Mouse (Mus musculus): Measurements from ENCODE around the gene Hyal2.
A peak's percentile ranks its signal among the peaks of the same experiment; 100 is the strongest.
"Not testable (repeated sequence)": the region's sequence is repeated elsewhere in the genome, so short reads cannot be mapped to it uniquely, and the experiment has no call there.

Hyal2 gene

DNA sequence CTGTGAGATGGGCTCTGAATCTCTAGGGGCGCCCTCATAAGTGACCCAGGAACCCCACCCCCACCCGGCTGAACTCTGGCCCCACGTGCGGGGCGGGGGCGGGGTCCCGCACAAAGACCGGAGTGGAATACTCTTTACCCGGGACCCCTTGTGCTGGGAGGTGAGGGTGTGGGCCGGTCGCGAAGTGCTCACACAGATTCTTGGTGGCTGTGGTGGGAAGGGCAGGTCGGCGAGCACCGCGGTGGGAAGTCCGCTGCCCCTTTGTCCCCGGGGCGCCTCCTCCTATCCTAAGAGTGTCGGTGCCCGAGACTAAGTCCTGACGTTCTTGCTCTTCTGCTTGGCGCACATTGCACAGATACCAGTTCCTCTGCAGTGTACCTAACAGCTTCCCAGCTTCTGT lies 1.5 kb downstream of the Hyal2 start:
- DNase-seq (ENCODE audit: low spot score in 2 of 2) = no peak

DNA sequence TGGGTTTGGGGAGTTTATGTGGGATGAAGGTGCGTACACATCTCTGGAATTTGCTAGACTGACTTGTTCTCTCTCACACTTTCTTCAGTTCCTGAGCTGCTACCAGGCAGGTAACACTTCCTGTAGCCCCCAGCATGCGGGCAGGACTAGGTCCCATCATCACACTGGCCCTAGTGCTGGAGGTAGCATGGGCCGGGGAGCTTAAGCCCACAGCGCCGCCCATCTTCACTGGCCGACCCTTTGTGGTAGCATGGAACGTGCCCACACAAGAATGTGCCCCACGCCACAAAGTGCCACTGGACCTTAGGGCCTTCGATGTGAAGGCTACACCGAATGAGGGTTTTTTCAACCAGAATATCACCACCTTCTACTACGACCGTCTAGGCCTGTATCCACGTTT lies 2.3 kb downstream of the Hyal2 start:
- DNase-seq (ENCODE audit: low spot score in 2 of 2) = no peak

DNA sequence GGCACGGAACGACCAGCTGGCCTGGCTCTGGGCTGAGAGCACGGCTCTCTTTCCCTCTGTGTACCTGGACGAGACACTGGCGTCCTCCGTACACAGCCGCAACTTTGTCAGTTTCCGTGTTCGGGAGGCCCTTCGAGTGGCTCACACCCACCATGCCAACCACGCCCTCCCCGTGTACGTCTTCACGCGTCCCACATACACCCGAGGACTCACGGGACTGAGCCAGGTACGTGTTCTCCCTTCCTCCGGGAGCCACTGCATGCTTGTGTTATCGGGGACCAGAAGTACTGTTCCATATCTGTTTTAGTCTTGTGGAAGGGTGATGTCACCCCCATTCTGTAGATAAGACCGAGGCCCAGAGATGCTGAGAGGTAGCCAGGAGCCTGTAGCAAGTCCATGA lies 3.1 kb downstream of the Hyal2 start:
- DNase-seq (ENCODE audit: low spot score in 2 of 2) = no peak

DNA sequence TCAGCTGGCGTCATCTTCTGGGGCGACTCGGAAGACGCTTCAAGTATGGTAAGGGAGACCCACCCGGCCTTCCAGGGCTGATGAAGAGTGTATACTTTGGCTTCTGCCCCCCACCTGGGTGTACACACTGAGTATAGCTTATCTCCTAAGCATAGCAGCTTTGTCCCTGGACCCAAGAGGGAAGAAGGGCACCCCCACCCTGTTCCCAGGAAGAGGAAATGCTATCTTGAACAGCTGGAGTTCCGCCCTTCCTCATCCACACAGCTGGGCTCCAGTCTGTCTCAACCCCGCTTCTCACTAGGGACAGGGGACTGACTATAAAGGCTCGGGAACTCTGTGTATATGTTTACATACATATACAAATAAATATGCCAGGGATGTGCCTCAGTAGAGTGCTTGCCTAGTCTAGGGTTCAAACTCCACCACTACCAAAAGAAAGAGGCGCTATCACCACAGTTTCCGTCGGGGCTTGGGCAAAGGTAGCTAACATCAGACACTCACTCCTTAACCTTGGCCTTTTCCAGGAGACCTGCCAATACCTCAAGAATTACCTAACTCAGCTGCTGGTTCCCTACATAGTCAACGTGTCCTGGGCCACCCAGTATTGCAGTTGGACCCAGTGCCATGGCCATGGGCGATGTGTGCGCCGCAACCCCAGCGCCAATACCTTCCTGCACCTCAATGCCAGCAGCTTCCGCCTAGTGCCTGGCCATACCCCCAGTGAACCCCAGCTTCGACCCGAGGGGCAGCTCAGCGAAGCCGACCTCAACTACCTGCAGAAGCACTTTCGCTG lies 4.0 kb downstream of the Hyal2 start:
- DNase-seq (ENCODE audit: low spot score in 2 of 2) = no peak

DNA sequence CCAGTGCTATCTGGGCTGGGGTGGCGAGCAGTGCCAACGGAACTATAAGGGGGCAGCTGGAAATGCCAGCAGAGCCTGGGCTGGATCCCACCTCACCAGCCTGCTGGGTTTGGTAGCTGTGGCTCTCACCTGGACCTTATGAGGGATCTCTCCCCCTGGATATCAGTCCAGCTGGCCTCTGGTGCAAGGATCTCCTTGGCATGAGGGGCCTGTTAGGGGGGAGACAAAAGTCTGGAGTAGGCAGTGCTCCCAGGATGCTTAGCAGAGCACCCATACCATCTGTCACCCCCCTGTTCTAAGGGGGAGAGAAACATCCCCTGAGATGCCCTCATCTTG lies 4.5 kb downstream of the Hyal2 start:
- DNase-seq (ENCODE audit: low spot score in 2 of 2) = no peak

DNA sequence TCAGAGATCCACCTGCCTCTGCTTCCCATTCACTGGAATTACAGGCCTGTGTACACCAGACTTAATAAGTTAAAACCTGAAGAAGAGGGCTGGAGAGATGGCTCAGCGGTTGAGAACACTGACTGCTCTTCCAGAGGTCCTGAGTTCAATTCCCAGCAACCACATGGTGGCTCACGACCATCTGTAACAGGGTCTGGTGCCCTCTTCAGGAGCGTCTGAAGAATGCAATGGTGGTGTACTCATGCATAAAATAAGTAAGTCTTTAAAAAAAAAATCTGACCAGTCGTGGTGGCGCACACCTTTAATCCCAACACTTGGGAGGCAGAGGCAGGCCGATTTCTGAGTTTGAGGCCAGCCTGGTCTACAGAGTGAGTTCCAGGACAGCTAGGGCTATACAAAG lies 6.0 kb downstream of the Hyal2 start:
- DNase-seq (ENCODE audit: low spot score in 2 of 2) = not testable (repeated sequence)

DNA sequence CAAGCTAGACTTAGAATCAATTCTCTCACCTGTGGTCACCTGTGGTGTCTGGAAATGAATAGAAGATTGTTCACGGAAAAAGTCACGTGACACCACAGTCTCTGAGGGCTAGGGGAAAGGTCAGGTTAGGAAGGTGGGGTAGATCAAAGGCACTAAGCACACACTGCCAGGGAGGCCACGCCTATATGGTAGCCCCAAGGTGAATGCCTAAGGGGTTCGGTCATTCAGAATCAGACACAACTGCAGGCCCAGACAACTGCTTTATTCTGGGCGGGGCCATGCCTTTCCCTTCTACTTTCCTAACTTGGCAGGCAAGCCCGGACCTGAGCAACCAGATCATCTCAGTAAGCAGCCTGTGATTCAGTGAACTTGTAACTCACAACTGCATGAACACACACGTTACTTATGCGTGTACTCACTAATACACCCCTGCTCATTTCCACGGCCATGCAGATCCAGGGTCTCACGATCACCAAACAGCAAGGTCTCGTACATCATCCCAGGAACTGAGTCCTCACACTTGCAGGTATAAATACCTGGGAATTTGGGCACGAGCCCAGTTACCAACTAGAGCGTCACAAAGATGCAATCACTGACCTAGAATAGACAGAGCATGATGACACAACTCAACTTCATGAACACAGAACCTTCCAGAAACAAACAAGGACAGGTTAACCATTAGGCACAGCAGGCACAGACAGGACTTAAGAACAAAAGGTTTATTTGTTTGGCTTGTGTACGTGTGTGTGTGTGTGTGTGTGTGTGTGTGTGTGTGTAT lies 8.0 kb downstream of the Hyal2 start:
- DNase-seq (ENCODE audit: low spot score in 2 of 2) = no peak

DNA sequence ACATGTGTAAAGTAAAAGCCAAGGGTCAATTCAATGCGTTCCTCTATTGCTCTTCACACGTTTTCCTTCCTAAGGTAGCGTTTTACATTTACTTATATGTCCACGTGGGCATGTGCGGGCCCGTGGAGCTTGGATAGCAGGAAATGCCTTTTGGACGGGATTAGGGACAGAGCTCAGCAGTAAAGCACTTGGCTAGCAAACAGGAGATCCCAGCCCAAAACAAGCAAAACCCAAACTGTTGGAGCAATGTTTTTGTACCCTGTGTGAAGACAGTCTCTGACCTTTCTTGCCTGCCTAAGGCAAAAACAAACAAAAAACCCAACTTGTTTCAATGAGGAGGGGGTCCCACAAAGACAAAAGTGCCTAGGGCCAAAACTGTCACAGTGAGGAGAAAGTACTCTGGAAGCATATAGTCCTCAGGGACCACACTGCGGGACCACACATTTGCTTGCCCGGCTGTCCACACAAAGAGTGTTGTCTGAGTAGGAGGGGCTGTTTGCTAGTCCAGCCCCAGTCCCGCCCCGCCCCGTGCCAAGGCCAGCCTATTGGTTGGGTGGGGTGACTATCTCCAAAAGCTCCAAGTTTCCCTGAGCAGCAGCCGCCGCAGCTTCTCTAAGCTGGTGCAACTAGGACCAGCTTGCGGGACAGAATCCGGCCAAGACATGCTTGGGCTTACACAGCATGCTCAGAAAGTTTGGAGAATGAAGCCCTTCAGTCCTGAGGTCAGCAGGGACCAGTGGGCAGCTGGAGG lies 8.8 kb downstream of the Hyal2 start, which contains the start of gene Hyal1:
Gene Hyal1 (plus strand): TSS at position 571 of the 751 bp plus-strand sequence.
- no peak for DNase-seq (ENCODE audit: low spot score in 2 of 2)

DNA sequence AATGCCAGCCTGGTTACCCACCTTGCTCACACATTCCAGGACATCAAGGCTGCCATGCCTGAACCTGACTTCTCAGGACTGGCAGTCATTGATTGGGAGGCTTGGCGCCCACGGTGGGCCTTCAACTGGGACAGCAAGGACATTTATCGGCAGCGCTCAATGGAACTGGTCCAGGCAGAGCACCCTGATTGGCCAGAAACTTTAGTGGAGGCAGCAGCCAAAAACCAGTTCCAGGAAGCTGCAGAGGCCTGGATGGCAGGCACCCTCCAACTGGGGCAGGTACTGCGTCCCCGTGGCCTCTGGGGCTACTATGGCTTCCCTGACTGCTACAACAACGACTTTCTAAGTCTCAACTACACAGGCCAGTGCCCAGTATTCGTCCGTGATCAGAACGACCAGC lies 10.1 kb downstream of the Hyal2 start:
- no peak for DNase-seq (ENCODE audit: low spot score in 2 of 2)

DNA sequence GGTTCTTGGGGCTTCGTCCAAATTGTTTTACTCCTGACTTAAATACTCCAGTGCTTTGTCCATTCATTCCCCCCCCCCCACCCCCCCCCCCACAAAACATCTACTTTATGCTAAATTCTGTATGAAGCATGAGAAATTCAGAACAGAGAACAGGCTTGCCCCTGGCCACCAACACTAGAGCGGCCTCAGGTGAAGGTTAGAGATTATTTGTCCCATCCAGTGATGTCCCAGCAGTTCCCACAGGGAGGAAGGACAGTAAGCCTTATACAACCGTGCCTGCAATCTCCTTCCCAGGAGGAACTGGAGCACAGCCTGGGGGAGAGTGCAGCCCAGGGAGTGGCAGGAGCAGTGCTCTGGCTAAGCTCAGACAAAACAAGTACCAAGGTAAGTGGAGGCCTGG lies 10.8 kb downstream of the Hyal2 start, which contains the start of gene Naa80:
Gene Naa80 (plus strand): TSS at position 301 of the 400 bp plus-strand sequence.
- no peak for DNase-seq (ENCODE audit: low spot score in 2 of 2)

DNA sequence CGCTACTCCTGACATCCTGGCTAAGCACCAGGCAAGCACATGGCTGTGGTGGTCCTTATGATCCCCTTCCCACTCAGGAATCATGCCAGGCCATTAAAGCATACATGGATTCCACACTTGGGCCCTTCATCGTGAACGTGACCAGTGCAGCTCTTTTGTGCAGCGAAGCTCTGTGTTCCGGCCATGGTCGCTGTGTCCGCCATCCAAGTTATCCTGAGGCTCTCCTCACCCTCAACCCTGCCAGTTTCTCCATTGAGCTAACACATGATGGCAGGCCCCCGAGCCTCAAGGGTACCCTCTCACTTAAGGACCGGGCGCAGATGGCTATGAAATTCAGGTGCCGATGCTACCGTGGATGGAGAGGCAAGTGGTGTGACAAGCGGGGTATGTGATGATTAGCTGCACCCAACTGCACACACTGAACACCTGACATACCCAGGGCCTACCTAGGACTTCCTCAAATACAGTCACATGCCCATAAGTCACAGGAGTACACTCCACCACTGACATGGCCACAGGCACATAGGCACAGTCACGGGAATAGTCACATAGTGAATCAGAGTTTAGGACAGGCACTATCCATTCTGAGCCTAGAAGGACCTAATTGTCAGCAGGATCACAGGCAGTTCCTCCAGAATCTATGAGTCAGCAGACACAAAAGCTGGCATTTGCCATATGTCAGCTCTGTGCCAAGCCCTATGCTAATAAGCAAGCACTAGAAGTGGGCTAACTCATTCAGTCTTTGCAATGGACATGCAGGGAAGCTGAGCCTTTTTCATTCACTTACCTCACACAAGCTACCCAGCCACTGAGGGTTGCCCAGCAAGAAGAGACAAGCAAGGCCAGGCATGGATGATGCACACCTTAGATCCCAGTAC lies 11.5 kb downstream of the Hyal2 start:
- DNase-seq (ENCODE audit: low spot score in 2 of 2) = no peak

DNA sequence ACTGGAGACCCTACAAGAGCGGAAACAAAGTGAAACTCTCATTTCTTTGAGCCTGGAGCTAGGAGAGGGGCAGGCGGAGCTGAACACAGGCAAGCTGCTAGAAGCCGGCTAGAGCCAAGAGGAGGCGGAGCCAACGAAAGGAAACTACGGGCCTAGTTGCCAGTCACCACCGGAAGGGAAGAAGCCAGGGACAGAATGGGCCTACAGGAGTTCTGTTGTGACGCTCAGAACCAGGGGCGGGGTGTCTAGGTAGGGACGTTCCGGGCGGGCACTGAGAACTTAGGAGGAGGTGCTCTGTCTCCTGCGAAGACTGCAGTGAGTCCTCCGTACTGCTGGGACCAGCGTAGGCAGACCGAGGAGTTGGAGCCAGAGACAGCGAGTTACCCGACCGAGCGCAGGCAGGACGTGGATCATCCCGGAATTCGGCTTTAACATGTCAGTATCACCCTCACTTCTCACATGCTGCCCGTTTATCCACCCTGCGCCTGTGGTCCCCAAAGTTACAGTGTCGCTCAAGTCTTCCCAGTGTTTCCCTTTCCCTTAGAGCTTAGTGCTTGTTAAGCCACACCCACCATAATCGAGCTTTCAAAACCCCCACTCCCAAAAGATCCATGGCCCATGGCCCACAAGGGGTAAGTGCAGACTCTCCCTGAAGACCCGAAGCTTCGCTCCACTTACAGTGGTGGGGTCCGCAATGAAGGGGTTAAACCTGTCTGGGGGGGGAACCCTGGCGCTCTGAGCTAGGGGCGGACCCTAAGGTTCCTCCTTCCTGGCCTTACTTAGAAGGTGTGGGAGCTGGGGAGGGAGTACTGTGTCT lies 13.0 kb downstream of the Hyal2 start, which contains the start of gene Hyal3:
Gene Hyal3 (plus strand): TSS at position 318 of the 817 bp plus-strand sequence.
- peak; percentile 86 to 91 for DNase-seq (ENCODE audit: low spot score in 2 of 2)

DNA sequence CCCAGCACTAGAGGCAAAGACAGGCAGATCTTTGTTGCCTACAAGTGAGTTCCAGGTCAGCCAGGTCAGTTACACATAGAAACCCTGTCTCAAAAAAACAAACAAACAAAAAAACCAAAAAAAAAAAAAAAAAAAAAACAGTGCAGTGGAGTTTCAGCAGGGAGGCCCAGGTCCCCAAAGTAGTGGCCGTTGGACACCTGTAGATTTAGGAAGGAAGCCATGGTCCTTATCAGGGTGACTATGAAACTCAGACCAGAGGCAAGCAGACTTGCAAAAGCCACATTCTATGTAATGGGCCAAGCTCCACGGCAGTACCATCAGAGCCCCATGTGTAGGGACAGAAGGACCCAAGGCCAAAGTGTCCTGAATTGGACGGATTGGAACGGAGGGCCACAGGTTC lies 13.8 kb downstream of the Hyal2 start:
- no peak for DNase-seq (ENCODE audit: low spot score in 2 of 2)

DNA sequence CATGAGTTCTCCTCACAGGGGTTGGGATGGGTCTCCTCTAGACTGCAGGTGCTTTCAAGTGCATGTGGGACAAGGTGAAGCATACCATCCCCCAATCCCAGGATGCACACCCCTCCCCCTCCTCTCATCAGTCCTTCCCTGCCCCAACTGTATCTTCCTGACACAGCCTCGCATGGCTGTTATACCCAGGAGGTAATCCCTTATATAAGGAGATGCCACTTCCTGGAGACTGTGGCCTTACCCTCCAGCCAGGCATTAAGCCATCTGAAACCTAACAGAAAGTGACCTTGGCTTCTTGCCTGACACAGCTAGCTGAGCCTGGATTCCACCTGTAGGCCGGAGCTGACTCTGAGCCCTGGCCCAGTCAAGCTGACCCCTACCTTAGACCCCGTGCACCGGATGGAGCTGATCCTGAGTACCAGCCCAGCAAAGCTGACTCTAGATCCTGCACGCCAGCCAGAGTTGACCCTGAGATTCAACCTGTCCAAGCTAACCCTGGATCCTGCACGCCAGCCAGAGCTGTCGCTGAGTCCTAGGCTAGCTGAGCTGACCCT lies 14.8 kb downstream of the Hyal2 start:
- no peak for DNase-seq (ENCODE audit: low spot score in 2 of 2)

DNA sequence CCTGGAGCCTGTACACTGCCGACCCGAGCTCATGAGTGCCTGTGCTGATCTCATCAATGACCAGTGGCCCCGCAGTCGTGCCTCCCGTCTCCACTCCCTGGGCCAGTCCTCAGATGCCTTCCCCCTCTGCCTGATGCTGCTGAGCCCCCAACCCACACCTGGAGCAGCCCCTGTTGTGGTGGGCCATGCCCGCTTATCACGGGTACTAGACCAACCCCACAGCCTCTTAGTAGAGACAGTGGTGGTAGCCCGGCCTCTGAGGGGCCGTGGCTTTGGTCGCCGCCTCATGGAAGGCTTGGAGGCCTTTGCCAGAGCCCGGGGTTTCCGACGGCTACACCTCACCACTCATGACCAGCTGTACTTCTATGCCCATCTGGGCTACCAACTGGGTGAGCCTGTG lies 15.4 kb downstream of the Hyal2 start:
- DNase-seq (ENCODE audit: low spot score in 2 of 2) = no peak

DNA sequence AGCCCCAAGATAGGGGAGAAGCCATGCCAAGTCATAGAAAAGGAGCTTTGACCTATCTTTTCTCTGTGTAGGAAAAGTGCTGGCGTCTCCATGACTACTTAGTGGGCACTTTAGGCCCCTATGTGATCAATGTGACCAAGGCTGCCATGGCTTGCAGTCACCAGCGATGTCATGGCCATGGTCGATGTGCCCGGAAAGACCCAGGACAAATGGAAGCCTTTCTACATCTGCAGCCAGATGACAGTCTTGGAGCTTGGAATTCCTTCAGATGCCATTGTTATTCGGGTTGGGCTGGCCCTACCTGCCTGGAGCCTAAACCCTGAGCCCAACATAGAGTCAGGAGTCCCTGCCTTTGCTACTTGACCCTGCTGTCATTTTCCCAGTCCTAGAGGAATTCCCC lies 18.8 kb downstream of the Hyal2 start:
- DNase-seq (ENCODE audit: low spot score in 2 of 2) = no peak

DNA sequence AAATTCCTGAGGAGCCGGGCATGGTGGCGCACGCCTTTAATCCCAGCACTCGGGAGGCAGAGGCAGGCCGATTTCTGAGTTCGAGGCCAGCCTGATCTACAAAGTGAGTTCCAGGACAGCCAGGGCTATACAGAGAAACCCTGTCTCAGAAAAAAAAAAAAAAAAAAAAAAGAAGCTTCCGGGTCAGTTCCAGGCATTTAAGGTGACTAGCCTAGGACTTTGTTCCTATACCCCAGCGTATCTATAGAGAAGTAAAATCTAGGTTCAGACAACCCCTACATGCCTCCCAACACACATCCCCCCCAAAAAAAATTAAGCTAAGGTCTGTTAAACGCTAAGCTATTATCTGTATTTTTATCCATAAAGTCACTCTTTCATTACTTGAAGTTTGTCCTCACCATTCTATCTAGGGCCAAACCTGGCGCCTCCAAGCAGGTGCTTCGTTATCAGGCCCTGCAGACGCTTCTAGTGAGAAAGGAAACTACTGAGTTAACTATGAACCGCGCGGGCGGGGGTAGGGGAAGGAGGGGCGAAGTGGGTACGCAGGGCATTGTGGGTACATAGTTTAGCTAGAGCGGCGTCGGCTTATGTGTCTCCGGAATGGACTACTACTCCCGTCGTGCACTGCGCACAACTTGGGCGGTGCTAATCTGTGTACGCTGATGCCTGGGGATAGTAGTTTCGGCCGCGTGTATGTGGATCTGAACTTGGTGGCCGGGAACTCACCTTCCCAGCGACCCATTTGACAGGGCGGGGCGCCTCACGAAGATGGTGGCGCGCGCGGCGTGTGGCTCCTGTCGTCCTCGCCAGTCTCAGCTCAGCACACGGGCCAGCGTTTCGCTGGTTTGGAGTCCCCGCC lies 19.5 kb downstream of the Hyal2 start, which contains the start of gene Ifrd2:
Gene Ifrd2 (plus strand): TSS at position 669 of the 859 bp plus-strand sequence.
- peak; percentile 99 for DNase-seq (ENCODE audit: low spot score in 2 of 2)

DNA sequence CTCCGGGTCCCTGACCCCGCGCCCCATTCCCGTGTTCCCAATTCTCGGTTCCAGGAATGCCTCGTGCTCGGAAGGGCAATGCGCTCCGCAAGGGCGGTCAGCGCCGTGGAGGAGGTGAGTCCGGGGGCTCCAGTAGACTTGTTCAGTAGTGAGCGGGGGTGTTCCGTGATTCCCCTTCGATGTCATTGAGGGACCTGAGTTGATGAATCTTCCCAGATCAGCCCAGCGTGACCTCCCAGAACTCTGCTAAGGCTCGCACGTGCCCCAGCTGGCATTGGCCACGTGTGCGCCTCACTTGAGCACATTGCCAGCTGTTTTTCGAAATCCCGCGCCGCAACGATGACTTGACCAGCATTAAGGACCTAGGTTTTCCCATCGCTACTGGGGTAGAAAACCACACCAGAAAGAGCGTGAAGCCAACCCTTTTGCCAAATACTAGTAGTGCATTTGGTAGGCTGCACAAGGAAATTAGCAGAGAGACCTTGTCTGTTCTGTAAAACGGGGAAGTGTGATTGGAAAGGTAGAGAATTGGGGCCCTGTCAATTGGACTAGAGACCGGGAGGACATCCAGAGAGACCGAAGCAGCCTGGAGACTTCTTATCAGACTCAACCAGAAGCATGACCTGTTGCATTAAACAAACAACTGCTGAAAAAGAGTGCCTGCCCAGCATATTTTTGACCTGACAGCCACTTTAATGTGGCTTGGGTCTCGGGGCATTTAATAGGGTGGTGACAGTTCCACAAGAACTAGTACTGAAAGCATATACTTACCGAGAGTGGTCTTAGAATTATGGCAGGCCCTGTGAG lies 20.3 kb downstream of the Hyal2 start:
- no peak for DNase-seq (ENCODE audit: low spot score in 2 of 2)
